Mouse (Mus musculus) kidney, postnatal 25 days (tissue): ENCODE data around the gene Pik3cb.

ENCODE experiments used
- DNase-seq, 2 experiments: peaks; one replicate each; pipeline ENCODE4 v3.0.0; 2021; ENCODE audit warnings: mixed read lengths in 2 of 2

The Pik3cb gene

GRCm38 (mm10) chr9:99140063-99140882 is at the start of gene Pik3cb:
Gene Pik3cb (minus strand): TSS chr9:99140621.
- DNase-seq, result peak; percentile 98

- DNase-seq, result no peak
Observed at GRCm38 (mm10) chr9:99183043-99183670, 42.7 kb upstream of the Pik3cb start.

GRCm38 (mm10) chr9:99182121-99182520 is 41.7 kb upstream of the Pik3cb start:
- DNase-seq, result no peak

- no peak for DNase-seq
Observed at GRCm38 (mm10) chr9:99180272-99180671, 39.9 kb upstream of the Pik3cb start.

- DNase-seq, result no peak
Observed at GRCm38 (mm10) chr9:99178736-99179135, 38.3 kb upstream of the Pik3cb start.

GRCm38 (mm10) chr9:99175774-99176173 is 35.4 kb upstream of the Pik3cb start:
- DNase-seq, result no peak

GRCm38 (mm10) chr9:99172811-99173210 is 32.4 kb upstream of the Pik3cb start:
- no peak for DNase-seq

- peak in 1 of 2 experiments; percentile 39 for DNase-seq
Observed at GRCm38 (mm10) chr9:99171186-99171585, 30.8 kb upstream of the Pik3cb start.

- no peak for DNase-seq
Observed at GRCm38 (mm10) chr9:99169029-99169428, 28.6 kb upstream of the Pik3cb start.

GRCm38 (mm10) chr9:99166946-99167345 is 26.5 kb upstream of the Pik3cb start:
- DNase-seq, result no peak

- no peak for DNase-seq
Observed at GRCm38 (mm10) chr9:99165956-99166355, 25.5 kb upstream of the Pik3cb start.

GRCm38 (mm10) chr9:99164664-99165226 is 24.3 kb upstream of the Pik3cb start:
- no peak for DNase-seq

- no peak for DNase-seq
Observed at GRCm38 (mm10) chr9:99164148-99164503, 23.7 kb upstream of the Pik3cb start.

GRCm38 (mm10) chr9:99163420-99164147 is 23.2 kb upstream of the Pik3cb start:
- no peak for DNase-seq

GRCm38 (mm10) chr9:99162839-99163238 is 22.4 kb upstream of the Pik3cb start:
- DNase-seq, result no peak

GRCm38 (mm10) chr9:99160780-99161179 is 20.4 kb upstream of the Pik3cb start:
- no peak for DNase-seq

GRCm38 (mm10) chr9:99159932-99160331 is 19.5 kb upstream of the Pik3cb start:
- no peak for DNase-seq

- no peak for DNase-seq
Observed at GRCm38 (mm10) chr9:99158708-99159107, 18.3 kb upstream of the Pik3cb start.

- no peak for DNase-seq
Observed at GRCm38 (mm10) chr9:99158203-99158632, 17.8 kb upstream of the Pik3cb start.

GRCm38 (mm10) chr9:99153655-99154054 is 13.2 kb upstream of the Pik3cb start:
- DNase-seq, result peak; percentile 72 to 80

- DNase-seq, result no peak
Observed at GRCm38 (mm10) chr9:99152699-99153490, 12.5 kb upstream of the Pik3cb start.
